Mouse (Mus musculus) lung, postnatal 36 days (tissue): ENCODE results near the gene Slc5a3.

Source experiments
- DNase-seq: peaks from one replicate; pipeline ENCODE4 v3.0.0; 2022; ENCODE audit warnings: mixed read lengths

Slc5a3 gene

GRCm38 (mm10) chr16:92127666-92128065 lies 69.5 kb downstream of the Slc5a3 start:
- DNase-seq = no peak

DNA sequence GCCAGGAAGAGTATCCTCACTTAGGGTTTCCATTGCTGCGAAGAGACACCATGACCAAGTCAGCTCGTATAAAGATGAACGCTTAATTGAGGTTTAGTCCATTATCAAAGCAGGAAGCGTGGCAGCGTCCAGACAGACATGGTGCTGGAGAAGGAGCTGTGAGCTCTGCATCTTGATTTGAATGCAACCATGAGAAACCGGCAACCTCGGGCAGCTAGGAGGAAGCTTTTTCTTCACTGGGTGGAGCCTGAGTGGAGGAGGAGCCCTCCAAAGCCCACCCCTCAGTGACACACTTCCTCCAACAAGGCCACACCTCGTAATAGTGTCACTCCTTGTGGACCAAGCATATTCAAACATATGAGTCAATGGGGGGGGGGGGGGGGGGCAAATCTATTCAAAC lies 71.7 kb downstream of the Slc5a3 start:
- no peak for DNase-seq

GRCm38 (mm10) chr16:92132511-92132910 lies 74.4 kb downstream of the Slc5a3 start:
- DNase-seq = no peak

DNA sequence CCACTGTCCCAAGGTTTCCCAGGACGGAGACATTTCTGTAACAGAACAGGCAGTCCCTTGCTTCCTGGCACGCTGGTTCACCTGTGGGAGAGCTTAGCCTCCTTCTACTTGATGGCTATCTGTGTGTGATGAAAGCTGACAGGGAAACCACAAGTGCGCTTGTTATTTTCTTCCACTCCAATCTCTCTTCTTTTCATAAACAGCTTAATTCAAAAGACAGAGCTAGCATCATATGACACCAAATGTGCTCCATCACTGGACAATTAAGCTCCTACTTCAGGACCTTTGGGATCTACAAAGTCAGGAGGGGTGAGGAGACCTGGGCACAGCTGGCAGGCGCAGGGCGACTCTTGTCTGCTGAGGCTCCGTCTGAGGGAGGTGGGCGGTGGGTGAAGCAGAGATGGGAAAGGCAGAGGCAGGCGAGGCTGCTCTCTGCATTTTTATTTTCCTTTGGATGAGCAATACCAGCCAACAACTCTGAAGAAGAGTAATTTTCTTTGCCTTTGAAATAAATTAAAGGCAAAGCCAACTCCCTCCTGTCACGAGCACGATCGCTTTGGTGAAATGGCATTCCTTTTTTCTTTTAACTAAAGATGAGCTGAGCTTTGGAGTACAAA lies 76.1 kb downstream of the Slc5a3 start:
- no peak for DNase-seq

GRCm38 (mm10) chr16:92136275-92136674 lies 78.2 kb downstream of the Slc5a3 start:
- no peak for DNase-seq
